Mouse (Mus musculus) small intestine, adult 2 months (tissue): ENCODE data around the gene Map6.

Source experiments
- CTCF ChIP-seq: fragments of 200-500 bp; IDR thresholded peaks from 2 replicates; pipeline ENCODE4 v1.5.1; 2012; ENCODE audit warnings: low read depth, mild to moderate bottlenecking, control low read depth, inconsistent platforms, low read length, moderate library complexity, mixed read lengths; ENCODE audit not compliant: insufficient replicate concordance, insufficient read length; ENCODE audit errors: extremely low read depth
- POLR2A ChIP-seq: fragments of 200-500 bp; IDR thresholded peaks from 2 replicates; pipeline ENCODE4 v1.6.1; 2012; ENCODE audit warnings: low read depth, mild to moderate bottlenecking, control low read depth, inconsistent platforms, low read length, moderate library complexity

- TF ChIP-seq POLR2A = no peak
- no peak for TF ChIP-seq CTCF
These were observed 84.0 kb downstream of the Map6 start for GRCm38 (mm10) chr7:99351104-99351801.
